Mouse (Mus musculus) liver, adult 2 months (tissue): ENCODE data around the gene Dnah14.

Experiments
- CTCF ChIP-seq: fragments of 200-500 bp; IDR thresholded peaks from 2 replicates; pipeline ENCODE4 v1.5.1; 2011; ENCODE audit warnings: low read depth, low read length, control low read depth
- POLR2A ChIP-seq: fragments of 200-500 bp; IDR thresholded peaks from 2 replicates; pipeline ENCODE4 v1.6.1; 2011; ENCODE audit warnings: low read length, control low read depth; ENCODE audit not compliant: insufficient read depth; ENCODE audit errors: extremely low read depth

DNA sequence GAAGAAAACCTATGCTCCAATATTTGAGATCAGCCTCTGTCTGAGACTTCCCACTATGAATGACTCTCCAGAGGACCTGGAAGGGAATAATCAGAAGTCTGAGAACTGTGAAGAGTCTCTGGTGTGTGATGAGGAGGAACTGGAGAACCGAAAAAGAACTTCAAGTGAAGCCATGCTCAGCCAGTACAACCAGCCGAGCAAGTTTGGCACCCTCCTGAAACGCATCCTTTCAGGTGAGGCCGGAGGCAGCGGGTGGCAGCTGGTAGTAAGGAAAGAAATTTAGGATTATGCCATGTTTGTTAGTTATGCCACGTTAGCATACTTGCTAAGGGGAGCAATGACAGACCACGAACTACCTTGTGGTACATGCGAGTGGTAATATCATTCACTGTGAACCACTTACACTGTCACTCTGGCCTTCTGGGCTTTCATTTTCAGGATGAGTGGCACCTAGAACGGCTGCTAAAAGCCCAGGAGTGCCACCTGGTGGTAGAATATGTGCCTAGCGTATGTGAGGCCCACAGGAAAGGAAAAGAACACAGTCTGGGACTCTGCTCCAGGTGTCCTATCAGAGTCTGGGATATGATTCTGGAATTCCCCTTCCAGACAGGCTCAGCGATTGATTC is 39.6 kb downstream of the Dnah14 start:
- TF ChIP-seq POLR2A (no peak), CTCF (peak; percentile 72)
